Mouse (Mus musculus) midbrain, embryonic 13.5 days (tissue): ENCODE results near the gene Foxm1. TPM values are rescaled to one million over a fixed set of nuclear protein-coding genes. Genes with fewer than 3 reads are reported as not detected.
"Not testable (repeated sequence)": the region's sequence is repeated elsewhere in the genome, so short reads cannot be mapped to it uniquely, and the experiment has no call there.

Experiments
- ATAC-seq: fragments of 200-750 bp; cut with Nextera tagmentation; 2 replicates; pipeline ENCODE4 v1.8.0; 2017; ENCODE audit warnings: mild to moderate bottlenecking, moderate TSS enrichment, moderate library complexity
- H3K27ac ChIP-seq: fragments of 300-500 bp; sonication (generic); 2 replicates; pipeline ENCODE4 v1.5.1; 2015; ENCODE audit warnings: inconsistent platforms, mild to moderate bottlenecking, moderate library complexity
- H3K27me3 ChIP-seq: fragments of 300-500 bp; sonication (generic); 2 replicates; pipeline ENCODE4 v1.6.1; 2015; ENCODE audit warnings: mild to moderate bottlenecking, inconsistent platforms
- H3K36me3 ChIP-seq: fragments of 300-500 bp; sonication (generic); 2 replicates; pipeline ENCODE4 v1.6.1; 2015; ENCODE audit warnings: mild to moderate bottlenecking, inconsistent platforms
- H3K4me1 ChIP-seq: fragments of 300-500 bp; sonication (generic); replicated peaks from 2 replicates; pipeline ENCODE4 v1.6.1; 2015; ENCODE audit warnings: inconsistent platforms
- H3K4me2 ChIP-seq: fragments of 300-500 bp; sonication (generic); replicated peaks from 2 replicates; pipeline ENCODE4 v1.6.1; 2015; ENCODE audit warnings: moderate library complexity, mild to moderate bottlenecking, inconsistent platforms
- H3K4me3 ChIP-seq: fragments of 300-500 bp; sonication (generic); replicated peaks from 2 replicates; pipeline ENCODE4 v1.5.1; 2015; ENCODE audit warnings: mild to moderate bottlenecking, inconsistent platforms
- H3K9ac ChIP-seq: fragments of 300-500 bp; sonication (generic); replicated peaks from 2 replicates; pipeline ENCODE4 v1.6.1; 2015; ENCODE audit warnings: mild to moderate bottlenecking, inconsistent platforms
- H3K9me3 ChIP-seq: fragments of 300-500 bp; sonication (generic); 2 replicates; pipeline ENCODE4 v1.6.1; 2016; ENCODE audit warnings: mild to moderate bottlenecking, inconsistent platforms
- WGBS: fragments of 180-500 bp; shearing (Covaris S2); methylation state at CpG from one replicate; pipeline ENCODE4 v1.1.7; 2015; 5-methylcytosine and 5-hydroxymethylcytosine counted together
- polyA plus RNA-seq: library from polyadenylated mRNA; unstranded; fragments of >200 nt; fragmentation: Nextera tagmentation; extraction: Ambion mirVana; gene quantifications from 2 replicates; pipeline ENCODE4 v1.2.1, GENCODE M21; 2015

The Foxm1 gene
- polyA plus RNA-seq, 1 experiment from 2014 or later, result 19.7 TPM

DNA sequence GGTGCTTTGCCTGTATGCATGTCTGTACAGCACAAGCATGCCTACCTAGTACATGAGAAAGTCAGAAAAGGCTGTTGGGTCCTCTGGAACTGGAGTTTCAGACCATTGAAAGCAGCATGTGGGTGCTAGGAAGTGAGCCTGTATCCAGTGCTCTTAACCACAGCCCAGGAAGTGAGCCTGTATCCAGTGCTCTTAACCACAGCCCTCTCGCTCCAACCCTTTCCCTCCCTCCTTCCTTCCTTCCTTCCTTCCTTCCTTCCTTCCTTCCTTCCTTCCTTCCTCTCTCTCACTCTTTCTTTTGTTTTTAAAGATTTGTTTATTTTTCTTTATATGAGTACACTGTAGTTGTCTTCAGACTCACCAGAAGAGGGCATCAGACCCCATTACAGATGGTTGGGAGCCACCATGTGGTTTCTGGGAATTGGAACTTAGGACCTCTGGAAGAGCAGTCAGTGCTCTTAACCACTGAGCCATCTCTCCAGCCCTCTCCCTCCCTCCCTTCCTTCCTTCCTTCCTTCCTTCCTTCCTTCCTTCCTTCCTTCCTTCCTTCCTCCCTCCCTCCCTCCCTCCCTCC is 17.9 kb downstream of the Foxm1 start:
- not testable (repeated sequence) for H3K27ac ChIP-seq, H3K36me3 ChIP-seq, H3K9me3 ChIP-seq, H3K4me1 ChIP-seq, H3K27me3 ChIP-seq, H3K9ac ChIP-seq, H3K4me3 ChIP-seq, ATAC-seq, H3K4me2 ChIP-seq
- WGBS, result 82% methylated on average over 1 of the region's 1 CpGs

DNA sequence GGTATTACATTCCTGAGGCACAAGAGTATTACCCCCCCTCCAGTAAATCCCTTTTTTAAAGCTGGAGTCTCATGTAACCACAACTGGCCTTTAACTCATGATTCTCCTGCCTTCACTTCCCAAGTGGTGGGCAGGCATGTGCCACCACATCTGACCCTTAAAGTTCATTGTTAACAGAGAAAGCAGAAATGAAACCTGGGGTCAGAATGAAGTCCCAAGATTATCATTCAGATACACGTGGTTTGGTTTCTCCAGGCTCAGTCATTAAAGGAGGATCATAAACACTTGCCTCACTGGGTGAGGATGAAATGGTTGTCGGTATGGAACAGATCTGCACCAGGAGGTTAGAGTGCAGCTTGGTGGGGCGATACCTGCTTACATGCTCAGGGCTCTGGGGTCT is 18.5 kb downstream of the Foxm1 start:
- no peaks in the 10 kb centered on the region for H3K36me3 ChIP-seq
- no peaks in the 10 kb centered on the region for H3K27me3 ChIP-seq
- H3K9me3 ChIP-seq, result no peaks in the 10 kb centered on the region
- 87% methylated on average over 3 of the region's 3 CpGs for WGBS
- H3K4me3 ChIP-seq, result no peak overlapping the region
- no peak overlapping the region for H3K27ac ChIP-seq
- no peak overlapping the region for H3K9ac ChIP-seq
- no peak for ATAC-seq
- no peaks in the 10 kb centered on the region for H3K4me1 ChIP-seq
- H3K4me2 ChIP-seq, result no peak overlapping the region

- no peak for ATAC-seq
- no peak overlapping the region for H3K9ac ChIP-seq
- no peak overlapping the region for H3K4me3 ChIP-seq
- 82% methylated on average over 7 of the region's 7 CpGs for WGBS
- no peak overlapping the region for H3K4me2 ChIP-seq
- no peaks in the 10 kb centered on the region for H3K36me3 ChIP-seq
- no peaks in the 10 kb centered on the region for H3K4me1 ChIP-seq
- H3K9me3 ChIP-seq, result no peaks in the 10 kb centered on the region
- H3K27ac ChIP-seq, result no peak overlapping the region
- H3K27me3 ChIP-seq, result no peaks in the 10 kb centered on the region
Observed at GRCm38 (mm10) chr6:128383752-128384151, 21.0 kb downstream of the Foxm1 start.

DNA sequence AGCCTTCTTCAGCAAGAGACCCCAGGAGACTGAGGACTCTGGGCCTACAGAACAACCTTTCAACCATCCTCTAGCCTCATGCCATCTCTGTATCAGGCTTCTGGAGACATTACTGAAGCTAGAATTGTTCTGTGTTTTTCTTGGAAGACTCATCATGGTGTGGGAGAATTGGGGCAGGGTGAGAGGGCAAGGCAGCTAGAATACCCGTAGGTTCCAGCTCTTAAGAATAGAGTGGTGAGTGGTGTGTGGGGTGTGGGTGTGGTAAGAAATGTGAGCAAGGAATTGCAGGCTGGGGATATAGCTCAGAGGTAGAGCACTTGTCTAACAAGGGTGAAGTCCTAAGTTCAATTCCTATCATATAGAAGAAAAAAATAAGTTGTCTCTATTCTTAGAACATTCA is 22.3 kb downstream of the Foxm1 start:
- Histone ChIP-seq H3K9ac (no peak overlapping the region), H3K27me3 (no peaks in the 10 kb centered on the region), H3K9me3 (no peaks in the 10 kb centered on the region), H3K27ac (no peak overlapping the region), H3K36me3 (no peaks in the 10 kb centered on the region), H3K4me1 (no peaks in the 10 kb centered on the region), H3K4me2 (no peak overlapping the region), H3K4me3 (no peak overlapping the region)
- WGBS, result 96% methylated on average over 1 of the region's 1 CpGs
- no peak for ATAC-seq

- Histone ChIP-seq H3K9me3 (no peaks in the 10 kb centered on the region), H3K27me3 (no peaks in the 10 kb centered on the region), H3K9ac (no peak overlapping the region), H3K36me3 (no peaks in the 10 kb centered on the region), H3K4me3 (no peak overlapping the region), H3K4me2 (no peak overlapping the region), H3K4me1 (no peaks in the 10 kb centered on the region), H3K27ac (no peak overlapping the region)
- WGBS, result 93% methylated on average over 1 of the region's 1 CpGs
- no peak for ATAC-seq
Observed at GRCm38 (mm10) chr6:128389185-128389584, 26.4 kb downstream of the Foxm1 start.

DNA sequence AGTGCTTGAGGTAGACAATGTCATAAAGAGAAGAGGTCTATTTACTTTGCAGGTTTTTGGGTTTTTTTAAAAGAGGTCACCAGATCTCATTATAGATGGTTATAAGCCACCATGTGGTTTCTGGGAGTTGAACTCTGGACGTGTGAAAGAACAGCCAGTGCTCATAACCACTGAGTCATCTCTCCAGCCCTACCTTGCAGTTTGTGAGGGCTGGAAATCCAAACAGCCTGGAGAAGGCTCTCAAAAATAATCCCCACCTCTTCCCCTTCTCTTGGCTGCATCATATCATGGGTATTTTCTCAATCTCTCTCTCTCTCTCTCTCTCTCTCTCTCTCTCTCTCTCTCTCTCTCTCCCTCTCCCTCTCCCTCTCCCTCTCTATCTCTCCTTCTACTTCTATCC is 27.9 kb downstream of the Foxm1 start:
- Histone ChIP-seq H3K4me2 (no peak overlapping the region), H3K9me3 (no peaks in the 10 kb centered on the region), H3K4me3 (no peak overlapping the region), H3K9ac (no peak overlapping the region), H3K36me3 (no peaks in the 10 kb centered on the region), H3K4me1 (no peaks in the 10 kb centered on the region), H3K27ac (no peak overlapping the region), H3K27me3 (no peaks in the 10 kb centered on the region)
- WGBS, result 64% methylated on average over 1 of the region's 1 CpGs
- no peak for ATAC-seq

- H3K27ac ChIP-seq, result no peak overlapping the region
- no peak for ATAC-seq
- H3K9ac ChIP-seq, result no peak overlapping the region
- H3K4me2 ChIP-seq, result no peak overlapping the region
- H3K27me3 ChIP-seq, result no peaks in the 10 kb centered on the region
- H3K4me3 ChIP-seq, result no peak overlapping the region
- H3K36me3 ChIP-seq, result no peaks in the 10 kb centered on the region
- H3K4me1 ChIP-seq, result peaks cover 20% of the 10 kb centered on the region
- 85% methylated on average over 7 of the region's 7 CpGs for WGBS
- no peaks in the 10 kb centered on the region for H3K9me3 ChIP-seq
Observed at GRCm38 (mm10) chr6:128397574-128398261, 35.0 kb downstream of the Foxm1 start.

DNA sequence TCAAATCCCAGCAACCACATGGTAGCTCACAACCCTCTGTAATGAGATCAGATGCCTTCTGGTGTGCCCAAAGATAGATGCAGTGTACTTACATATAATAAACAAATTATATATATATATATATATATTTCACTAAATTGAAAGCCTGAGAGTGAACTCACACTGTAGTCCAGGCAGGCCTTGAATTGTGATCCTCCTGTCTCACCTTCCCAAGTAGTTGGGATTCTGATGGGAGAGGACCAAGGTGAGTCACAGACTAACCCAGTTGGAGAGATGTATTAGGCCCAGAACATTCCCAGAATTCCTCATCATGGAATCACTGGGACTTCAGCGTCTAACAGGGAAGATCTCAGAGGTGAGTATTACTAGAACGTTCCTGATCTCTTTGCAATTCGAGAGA is 36.2 kb downstream of the Foxm1 start, which contains the start of gene Nrip2:
TSS of gene Nrip2 (plus strand) at position 301 of the 400 bp plus-strand sequence.
- H3K4me3 ChIP-seq, result peak within 1 kb of the TSS; percentile 26
- no peaks in the 10 kb centered on the region for H3K27me3 ChIP-seq
- no peak for ATAC-seq
- peak within 1 kb of the TSS; percentile 65 for H3K27ac ChIP-seq
- no peaks in the 10 kb centered on the region for H3K36me3 ChIP-seq
- WGBS, result 82% methylated on average over 3 of the region's 3 CpGs
- peak within 1 kb of the TSS; percentile 43 for H3K4me2 ChIP-seq
- H3K9ac ChIP-seq, result peak within 1 kb of the TSS; percentile 52
- no peaks in the 10 kb centered on the region for H3K9me3 ChIP-seq
- H3K4me1 ChIP-seq, result peaks cover 20% of the 10 kb centered on the region

- Histone ChIP-seq H3K9me3 (no peaks in the 10 kb centered on the region), H3K9ac (peak overlapping the region; percentile 52), H3K4me1 (peaks cover 20% of the 10 kb centered on the region), H3K36me3 (0 out of 2 replicates have a peak, but pooled peaks cover 2% of the 10 kb centered on the region), H3K4me3 (peak overlapping the region; percentile 26), H3K27ac (peak overlapping the region; percentile 65), H3K4me2 (peak overlapping the region; percentile 43), H3K27me3 (no peaks in the 10 kb centered on the region)
- 32% methylated on average over 17 of the region's 21 CpGs for WGBS
- ATAC-seq, result peak; percentile 91
Observed at GRCm38 (mm10) chr6:128399421-128400185, 36.8 kb downstream of the Foxm1 start.

DNA sequence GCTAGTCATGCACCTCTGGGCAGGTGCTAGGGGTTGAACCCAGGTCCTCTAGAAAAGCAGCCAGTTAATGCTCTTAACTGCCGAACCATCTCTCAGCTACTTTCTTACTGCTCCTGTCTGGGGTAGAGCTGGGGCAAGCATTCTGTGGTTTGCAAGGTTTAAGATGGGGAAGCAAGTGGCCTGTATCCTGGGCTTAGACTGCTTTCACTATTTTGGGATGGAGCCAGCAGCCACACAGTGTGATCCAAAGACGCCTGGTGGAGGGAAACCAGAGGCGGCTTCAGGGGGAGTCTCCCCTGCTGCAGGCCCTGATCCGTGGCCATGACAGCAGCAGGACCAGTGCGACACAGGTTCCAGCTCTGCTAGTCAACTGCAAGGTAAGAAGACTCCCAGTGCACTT is 41.9 kb downstream of the Foxm1 start:
- no peak overlapping the region for H3K4me3 ChIP-seq
- no peaks in the 10 kb centered on the region for H3K9me3 ChIP-seq
- H3K9ac ChIP-seq, result no peak overlapping the region
- no peak overlapping the region for H3K4me2 ChIP-seq
- ATAC-seq, result no peak
- H3K36me3 ChIP-seq, result peaks cover 45% of the 10 kb centered on the region
- no peaks in the 10 kb centered on the region for H3K27me3 ChIP-seq
- WGBS, result 69% methylated on average over 5 of the region's 5 CpGs
- no peak overlapping the region for H3K27ac ChIP-seq
- H3K4me1 ChIP-seq, result peaks cover 15% of the 10 kb centered on the region; the same call in 1 of the 2 replicates

GRCm38 (mm10) chr6:128408544-128409125 is 45.9 kb downstream of the Foxm1 start:
- peaks cover 81% of the 10 kb centered on the region for H3K36me3 ChIP-seq
- H3K4me1 ChIP-seq, result no peaks in the 10 kb centered on the region

DNA sequence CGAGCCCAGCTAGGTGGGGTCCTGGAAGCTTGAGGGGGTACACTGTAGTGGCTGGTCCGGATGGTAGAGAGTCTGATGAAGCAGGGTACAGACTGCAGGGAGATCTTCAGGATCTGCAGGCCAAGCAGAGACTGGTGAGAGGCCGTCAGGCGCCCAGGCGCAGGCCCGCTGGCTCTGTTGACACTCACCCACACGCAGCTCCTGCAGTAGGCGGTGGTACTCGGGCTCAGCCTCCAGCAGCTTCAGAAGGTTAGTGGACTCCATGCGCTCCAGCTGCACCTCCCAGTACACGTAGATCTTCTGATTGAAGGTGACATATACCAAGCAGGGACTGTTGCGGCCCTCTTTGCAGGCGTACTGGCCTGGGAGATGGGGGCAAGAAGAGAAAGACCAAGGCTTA is 47.5 kb downstream of the Foxm1 start:
- WGBS, result 95% methylated on average over 13 of the region's 13 CpGs
- Histone ChIP-seq H3K27ac (no peak overlapping the region), H3K9me3 (no peaks in the 10 kb centered on the region), H3K4me1 (no peaks in the 10 kb centered on the region), H3K36me3 (peaks cover 83% of the 10 kb centered on the region), H3K4me3 (no peak overlapping the region), H3K4me2 (no peak overlapping the region), H3K27me3 (no peaks in the 10 kb centered on the region), H3K9ac (no peak overlapping the region)
- ATAC-seq, result 0 out of 2 replicates have a peak, but pooled peaks have one; percentile 7

More at GRCm38 (mm10) chr6:128408544-128409125, 45.9 kb downstream of the Foxm1 start:
- no peaks in the 10 kb centered on the region for H3K27me3 ChIP-seq
- no peak overlapping the region for H3K27ac ChIP-seq
- H3K9me3 ChIP-seq, result no peaks in the 10 kb centered on the region
- no peak overlapping the region for H3K4me2 ChIP-seq
- ATAC-seq, result no peak
- WGBS, result 91% methylated on average over 7 of the region's 7 CpGs
- H3K9ac ChIP-seq, result no peak overlapping the region
- H3K4me3 ChIP-seq, result no peak overlapping the region
